Mouse (Mus musculus): ENCODE measurements at regions not wholly inside any gene's neighbourhood (a gene's known extent, or its start where the extent isn't known, plus 50 kb on each side); places are given as distances from the start of the nearest gene placed in this dataset.
A peak's percentile ranks its signal among the peaks of the same experiment; 100 is the strongest.

GRCm38 (mm10) chr14:37296531-37296930 lies 161.5 kb upstream of the Ghitm start:
- DNase-seq (ENCODE audit: low spot score in 2 of 2), result no peak

- no peak for DNase-seq (ENCODE audit: low spot score in 2 of 2)
Observed at GRCm38 (mm10) chr14:37292084-37292860, 157.2 kb upstream of the Ghitm start.

- DNase-seq (ENCODE audit: low spot score in 2 of 2), result no peak
Observed at GRCm38 (mm10) chr14:37284391-37284790, 149.3 kb upstream of the Ghitm start.

GRCm38 (mm10) chr14:37279356-37279755 lies 144.3 kb upstream of the Ghitm start:
- no peak for DNase-seq (ENCODE audit: low spot score in 2 of 2)

GRCm38 (mm10) chr14:37276728-37277695 lies 141.9 kb upstream of the Ghitm start:
- peak in 1 of 2 experiments; percentile 26 for DNase-seq (ENCODE audit: low spot score in 2 of 2)

- DNase-seq (ENCODE audit: low spot score in 2 of 2), result no peak
Observed at GRCm38 (mm10) chr14:37272063-37272462, 137.0 kb upstream of the Ghitm start.

- no peak for DNase-seq (ENCODE audit: low spot score in 2 of 2)
Observed at GRCm38 (mm10) chr14:37271015-37271933, 136.2 kb upstream of the Ghitm start.

- DNase-seq (ENCODE audit: low spot score in 2 of 2), result no peak
Observed at GRCm38 (mm10) chr14:37269920-37270319, 134.8 kb upstream of the Ghitm start.

GRCm38 (mm10) chr14:37238632-37239032 lies 103.6 kb upstream of the Ghitm start:
- peak; percentile 33 to 43 for DNase-seq (ENCODE audit: low spot score in 2 of 2)

- no peak for DNase-seq (ENCODE audit: low spot score in 2 of 2)
Observed at GRCm38 (mm10) chr14:37237191-37237590, 102.1 kb upstream of the Ghitm start.

GRCm38 (mm10) chr14:37208256-37208655 lies 73.2 kb upstream of the Ghitm start:
- DNase-seq (ENCODE audit: low spot score in 2 of 2), result no peak

GRCm38 (mm10) chr14:37189795-37190194 lies 54.7 kb upstream of the Ghitm start:
- DNase-seq (ENCODE audit: low spot score in 2 of 2), result no peak
